Mouse (Mus musculus): ENCODE results near the gene Fam221b.

GRCm38 (mm10) chr4:43674974-43675373, 6.0 kb upstream of the Fam221b start:
- TF ChIP-seq POLR2A (IDR thresholded peaks at IDR 0.05; ENCODE audit: low read depth, low read length): no peak
- TF ChIP-seq CTCF (conservative IDR thresholded peaks at IDR 0.05; ENCODE audit: insufficient read depth, insufficient read length, low read depth, low read length): no peak
